Mouse (Mus musculus) olfactory bulb, adult 2 months (tissue): ENCODE results near the gene Slpi.

Experiments
- CTCF ChIP-seq: fragments of 200-500 bp; IDR thresholded peaks from 2 replicates; pipeline ENCODE4 v1.5.1; 2012; ENCODE audit warnings: low read depth, mild to moderate bottlenecking, low read length, moderate library complexity; ENCODE audit not compliant: insufficient read depth
- POLR2A ChIP-seq: fragments of 200-500 bp; IDR thresholded peaks from 2 replicates; pipeline ENCODE4 v1.6.1; 2012; ENCODE audit warnings: mild to moderate bottlenecking, low read depth, low read length, moderate library complexity; ENCODE audit not compliant: insufficient read depth

- no peak for TF ChIP-seq CTCF
- TF ChIP-seq POLR2A = no peak
Measured at GRCm38 (mm10) chr2:164405519-164405918, 16.6 kb upstream of the Slpi start.
